Mouse (Mus musculus) hindbrain, embryonic 11.5 days (tissue): ENCODE measurements around the gene Vcp. TPM values are rescaled to one million over a fixed set of nuclear protein-coding genes. Genes with fewer than 3 reads are reported as not detected.
"Not testable (repeated sequence)": the region's sequence is repeated elsewhere in the genome, so short reads cannot be mapped to it uniquely, and the experiment has no call there.

Experiments used
- ATAC-seq: fragments of 200-750 bp; cut with Nextera tagmentation; 2 replicates; pipeline ENCODE4 v1.8.0; 2017; ENCODE audit warnings: mild to moderate bottlenecking, moderate TSS enrichment, moderate library complexity; ENCODE audit not compliant: low FRiP score
- DNase-seq: peaks from one replicate; pipeline ENCODE4 v3.0.0-alpha.2; 2015; ENCODE audit warnings: low spot score
- H3K27ac ChIP-seq: fragments of 300-500 bp; sonication (generic); 2 replicates; pipeline ENCODE4 v1.5.1; 2014; ENCODE audit warnings: mild to moderate bottlenecking, low read depth, low read length
- H3K27me3 ChIP-seq: fragments of 300-500 bp; sonication (generic); 2 replicates; pipeline ENCODE4 v1.6.1; 2014; ENCODE audit warnings: mild to moderate bottlenecking, low read length, moderate library complexity, mixed read lengths; ENCODE audit not compliant: control insufficient read depth, insufficient read depth
- H3K36me3 ChIP-seq: fragments of 300-500 bp; sonication (generic); 2 replicates; pipeline ENCODE4 v1.6.1; 2014; ENCODE audit warnings: mild to moderate bottlenecking, low read length, moderate library complexity, mixed read lengths; ENCODE audit not compliant: control insufficient read depth, insufficient read depth
- H3K4me1 ChIP-seq: fragments of 300-500 bp; sonication (generic); replicated peaks from 2 replicates; pipeline ENCODE4 v1.6.1; 2014; ENCODE audit warnings: low read length, mixed read lengths; ENCODE audit not compliant: control insufficient read depth, insufficient read depth
- H3K4me2 ChIP-seq: fragments of 300-500 bp; sonication (generic); replicated peaks from 2 replicates; pipeline ENCODE4 v1.6.1; 2014; ENCODE audit warnings: mild to moderate bottlenecking, low read depth, low read length
- H3K4me3 ChIP-seq: fragments of 300-500 bp; sonication (generic); 2 replicates; pipeline ENCODE4 v1.5.1; 2014; ENCODE audit warnings: low read depth, low read length
- H3K9ac ChIP-seq: fragments of 300-500 bp; sonication (generic); 2 replicates; pipeline ENCODE4 v1.6.1; 2014; ENCODE audit warnings: low read depth, low read length
- H3K9me3 ChIP-seq: fragments of 300-500 bp; sonication (generic); 2 replicates; pipeline ENCODE4 v1.6.1; 2016; ENCODE audit warnings: low read length; ENCODE audit not compliant: control insufficient read depth
- WGBS: fragments of 180-500 bp; shearing (Covaris S2); extraction: QIAGEN DNeasy Blood & Tissue Kit; methylation state at CpG from one replicate; pipeline ENCODE4 v1.1.7; 2014; 5-methylcytosine and 5-hydroxymethylcytosine counted together
- polyA plus RNA-seq: library from polyadenylated mRNA; unstranded; fragments of >200 nt; fragmentation: Nextera tagmentation; extraction: Ambion mirVana; gene quantifications from 2 replicates; pipeline ENCODE4 v1.2.1, GENCODE M21; 2014

The Vcp gene
- polyA plus RNA-seq, 1 experiment from 2014 or later: 613 TPM

DNA sequence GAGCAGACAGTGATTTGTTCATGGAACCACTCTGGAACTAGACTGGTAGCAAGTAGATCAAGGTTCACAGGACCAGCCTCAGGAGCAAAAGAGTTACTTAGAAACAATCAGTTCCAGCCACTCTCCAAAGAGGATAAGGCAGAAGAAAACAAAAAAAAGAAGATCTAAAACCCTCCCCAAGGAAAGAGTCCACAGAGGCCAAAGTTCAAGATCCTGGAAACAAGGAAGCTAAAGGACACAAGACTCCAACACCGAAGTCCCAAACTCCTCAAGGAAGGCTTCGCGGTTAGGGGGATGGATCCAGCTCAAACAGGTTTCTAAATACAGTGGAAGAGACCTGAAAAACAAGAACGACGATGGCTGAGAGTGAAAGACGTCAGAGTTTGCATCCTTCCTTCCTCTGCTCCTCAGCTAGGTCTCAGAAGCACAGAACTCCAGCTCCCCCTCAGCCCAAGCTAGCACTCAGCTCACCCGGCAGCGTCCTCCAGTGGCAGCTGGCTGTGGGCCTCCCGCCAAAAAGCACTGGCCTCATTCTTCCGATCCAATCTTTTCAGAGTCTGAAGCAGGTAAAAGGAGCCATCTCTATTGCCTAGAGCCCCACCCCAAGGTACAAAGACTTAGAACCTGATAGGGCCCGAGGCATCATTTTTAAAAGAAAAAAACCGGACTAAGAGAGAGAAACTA, 2.6 kb upstream of the Vcp start:
- no peak for DNase-seq
- no peak for ATAC-seq
- H3K4me3 ChIP-seq: no peak overlapping the region
- WGBS: 84% methylated on average over 12 of the region's 12 CpGs
- H3K4me2 ChIP-seq: no peak overlapping the region
- no peak overlapping the region for H3K9ac ChIP-seq
- H3K27ac ChIP-seq: no peak overlapping the region
- no peaks in the 10 kb centered on the region for H3K36me3 ChIP-seq
- H3K9me3 ChIP-seq: no peaks in the 10 kb centered on the region
- no peaks in the 10 kb centered on the region for H3K27me3 ChIP-seq
- 0 out of 2 replicates have a peak, but pooled peaks cover 2% of the 10 kb centered on the region for H3K4me1 ChIP-seq

DNA sequence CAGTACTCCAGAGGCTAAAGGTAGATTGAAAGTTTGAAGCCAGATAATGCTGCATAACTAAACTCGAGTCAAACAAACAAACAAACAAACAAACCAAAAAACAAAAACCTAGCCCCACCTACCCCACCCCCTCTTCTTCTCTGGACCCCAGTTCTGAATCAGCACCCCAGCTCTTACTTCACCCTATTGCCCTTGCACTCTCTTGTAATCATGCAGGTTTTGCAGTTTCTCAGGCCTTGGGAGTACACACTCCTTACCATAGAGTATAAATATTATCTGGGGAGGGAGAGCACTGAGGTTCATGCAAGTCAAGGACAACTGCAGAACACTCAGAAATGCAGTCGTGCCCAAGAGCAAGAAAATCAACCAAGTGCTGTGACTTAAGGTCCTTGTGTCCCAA, 965 bp upstream of the Vcp start:
- WGBS: 91% methylated on average over 2 of the region's 2 CpGs
- no peak overlapping the region for H3K9ac ChIP-seq
- DNase-seq (no peak), ATAC-seq (no peak)
- H3K4me1 ChIP-seq: 0 out of 2 replicates have a peak, but pooled peaks cover 2% of the 10 kb centered on the region
- no peak overlapping the region for H3K4me3 ChIP-seq
- H3K27ac ChIP-seq: peak overlapping the region; percentile 5; the same call in 1 of the 2 replicates
- no peaks in the 10 kb centered on the region for H3K9me3 ChIP-seq
- no peak overlapping the region for H3K4me2 ChIP-seq
- H3K27me3 ChIP-seq: no peaks in the 10 kb centered on the region
- H3K36me3 ChIP-seq: no peaks in the 10 kb centered on the region

DNA sequence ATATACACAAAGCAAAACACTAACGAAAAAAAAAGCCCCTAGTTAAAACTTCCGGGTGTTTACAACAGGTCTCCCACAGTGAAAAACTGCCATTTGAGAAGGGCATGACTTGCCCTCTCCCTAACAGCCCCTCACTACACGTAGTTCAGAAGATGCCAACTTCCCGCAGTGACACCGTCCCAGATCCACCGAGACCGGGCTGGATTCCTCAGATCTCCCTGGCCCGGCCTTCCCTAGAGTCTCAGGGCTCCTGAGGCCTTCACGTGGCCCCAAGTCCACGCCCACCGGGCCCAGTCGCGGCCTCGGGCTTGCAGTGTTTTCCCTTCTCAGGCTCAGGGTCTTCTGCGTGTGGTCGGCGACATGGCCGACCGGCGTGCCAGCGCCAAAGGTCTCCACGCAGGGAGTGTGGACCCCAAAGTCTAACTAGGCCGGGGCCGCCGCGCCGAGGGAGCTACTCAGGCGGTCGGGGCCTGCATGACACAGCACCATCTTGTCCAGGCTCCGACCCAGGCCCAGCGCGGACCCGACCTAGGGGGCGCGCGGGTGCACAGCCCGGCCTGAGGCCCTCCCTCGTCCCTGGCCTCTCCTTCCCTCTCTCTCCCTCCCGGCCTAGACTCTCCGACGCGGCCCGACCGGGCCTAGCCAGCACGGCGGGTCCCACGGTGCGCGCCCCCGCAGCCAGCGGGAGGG, 711 bp downstream of the Vcp start:
- Histone ChIP-seq H3K4me2 (peak overlapping the region; percentile 75), H3K4me3 (peak overlapping the region; percentile 71), H3K27ac (peak overlapping the region; percentile 97), H3K4me1 (0 out of 2 replicates have a peak, but pooled peaks cover 2% of the 10 kb centered on the region), H3K9ac (peak overlapping the region; percentile 86), H3K27me3 (no peaks in the 10 kb centered on the region), H3K9me3 (no peaks in the 10 kb centered on the region), H3K36me3 (no peaks in the 10 kb centered on the region)
- peak; percentile 87 for ATAC-seq
- WGBS: under 1% methylated on average over 43 of the region's 51 CpGs
- DNase-seq: peak; percentile 84

DNA sequence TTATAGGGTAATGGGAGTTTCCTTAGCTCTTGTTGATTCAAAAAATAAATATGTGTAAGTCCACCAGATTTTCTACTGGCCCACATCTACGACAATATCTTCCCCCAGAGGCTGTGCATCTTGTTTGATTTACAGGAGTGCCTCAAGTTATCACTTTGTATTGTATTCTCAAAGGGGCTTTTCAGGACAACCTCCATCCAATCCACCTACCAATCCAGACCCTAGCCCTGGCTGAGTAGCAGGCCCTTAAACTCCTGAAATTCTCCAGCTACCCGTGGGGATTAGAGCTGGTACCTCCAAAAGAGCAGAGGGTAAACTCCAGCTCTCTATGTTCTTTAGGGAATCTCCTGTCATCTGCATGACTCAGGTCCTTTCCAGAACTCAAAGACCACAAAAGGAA, 2.3 kb downstream of the Vcp start:
- ATAC-seq (no peak), DNase-seq (no peak)
- Histone ChIP-seq H3K4me3 (peak overlapping the region; percentile 71; the same call in 1 of the 2 replicates), H3K4me2 (peak overlapping the region; percentile 19; the same call in 1 of the 2 replicates), H3K4me1 (0 out of 2 replicates have a peak, but pooled peaks cover 2% of the 10 kb centered on the region), H3K27me3 (no peaks in the 10 kb centered on the region), H3K9ac (no peak overlapping the region), H3K27ac (no peak overlapping the region), H3K9me3 (no peaks in the 10 kb centered on the region), H3K36me3 (peaks cover 3% of the 10 kb centered on the region; the same call in 1 of the 2 replicates)
- 74% methylated on average over 2 of the region's 2 CpGs for WGBS

DNA sequence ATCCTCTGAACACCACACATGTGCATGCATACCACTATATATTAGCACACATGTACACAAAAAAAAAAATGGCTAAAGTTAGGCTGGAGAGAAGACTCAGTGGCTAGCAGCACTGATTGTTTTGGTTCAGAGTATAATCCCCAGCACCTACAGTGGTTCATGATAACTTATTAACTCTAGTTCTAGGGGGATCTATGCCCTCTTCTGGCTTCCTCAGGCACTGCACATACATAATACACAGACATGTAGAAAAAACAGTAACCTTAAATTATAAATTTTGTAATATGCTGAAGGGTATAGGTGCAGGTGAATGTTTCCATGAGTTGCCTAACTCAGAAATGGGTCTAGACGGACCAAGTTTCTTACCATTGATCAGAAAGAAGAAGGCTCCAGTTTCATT, 12.0 kb downstream of the Vcp start:
- Histone ChIP-seq H3K36me3 (peaks cover 13% of the 10 kb centered on the region), H3K27me3 (no peaks in the 10 kb centered on the region), H3K27ac (no peak overlapping the region), H3K4me1 (no peaks in the 10 kb centered on the region), H3K4me3 (no peak overlapping the region), H3K4me2 (no peak overlapping the region), H3K9me3 (no peaks in the 10 kb centered on the region), H3K9ac (no peak overlapping the region)
- 79% methylated on average over 1 of the region's 1 CpGs for WGBS
- no peak for ATAC-seq
- DNase-seq: no peak

DNA sequence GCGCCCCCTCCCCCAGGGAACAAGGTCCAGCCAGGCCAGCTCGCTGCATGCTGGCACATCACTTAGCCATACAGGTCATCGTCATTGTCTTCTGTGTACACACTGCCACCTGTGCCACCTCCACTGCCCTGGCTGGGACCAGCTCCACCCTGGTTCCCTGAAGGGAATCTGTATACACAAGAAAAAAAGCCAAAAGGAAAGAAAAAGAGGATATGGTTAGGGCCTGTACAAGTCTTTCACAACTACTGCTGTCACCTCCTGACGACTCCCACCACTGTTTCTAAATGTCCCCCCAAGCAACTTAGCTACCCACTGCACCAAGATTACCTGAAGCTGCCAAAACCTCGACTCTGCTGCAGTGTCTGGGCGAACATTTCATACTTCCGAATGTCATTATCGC, 19.8 kb downstream of the Vcp start:
- 95% methylated on average over 7 of the region's 8 CpGs for WGBS
- DNase-seq, ATAC-seq, H3K4me2 ChIP-seq, H3K27me3 ChIP-seq, H3K9ac ChIP-seq, H3K27ac ChIP-seq, H3K9me3 ChIP-seq, H3K4me1 ChIP-seq, H3K4me3 ChIP-seq: not testable (repeated sequence)
- H3K36me3 ChIP-seq: peaks cover 14% of the 10 kb centered on the region; the same call in 1 of the 2 replicates

DNA sequence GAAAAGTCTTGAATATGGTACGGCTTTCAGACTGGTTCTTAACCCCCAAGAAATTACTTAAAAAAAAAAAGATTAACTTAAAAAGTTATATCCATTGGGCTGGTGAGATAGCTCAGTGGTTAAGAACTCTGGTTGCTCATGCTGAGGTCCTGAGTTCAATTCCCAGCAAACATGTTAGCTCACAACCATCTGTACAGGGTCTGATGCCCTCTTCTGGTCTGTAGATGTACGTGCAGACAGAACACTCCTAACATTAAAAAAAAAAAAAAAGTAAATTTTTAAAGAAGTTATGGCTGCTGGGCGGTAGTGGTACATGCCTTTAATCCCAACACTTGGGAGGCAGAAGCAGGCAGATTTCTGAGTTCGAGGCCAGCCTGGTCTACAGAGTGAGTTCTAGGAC, 22.2 kb downstream of the Vcp start:
- no peak for DNase-seq
- H3K36me3 ChIP-seq: 0 out of 2 replicates have a peak, but pooled peaks cover 12% of the 10 kb centered on the region
- ATAC-seq: no peak
- no peaks in the 10 kb centered on the region for H3K4me1 ChIP-seq
- H3K9me3 ChIP-seq: no peaks in the 10 kb centered on the region
- no peak overlapping the region for H3K27ac ChIP-seq
- no peak overlapping the region for H3K9ac ChIP-seq
- no peak overlapping the region for H3K4me2 ChIP-seq
- H3K4me3 ChIP-seq: no peak overlapping the region
- no peaks in the 10 kb centered on the region for H3K27me3 ChIP-seq
- 91% methylated on average over 4 of the region's 4 CpGs for WGBS

DNA sequence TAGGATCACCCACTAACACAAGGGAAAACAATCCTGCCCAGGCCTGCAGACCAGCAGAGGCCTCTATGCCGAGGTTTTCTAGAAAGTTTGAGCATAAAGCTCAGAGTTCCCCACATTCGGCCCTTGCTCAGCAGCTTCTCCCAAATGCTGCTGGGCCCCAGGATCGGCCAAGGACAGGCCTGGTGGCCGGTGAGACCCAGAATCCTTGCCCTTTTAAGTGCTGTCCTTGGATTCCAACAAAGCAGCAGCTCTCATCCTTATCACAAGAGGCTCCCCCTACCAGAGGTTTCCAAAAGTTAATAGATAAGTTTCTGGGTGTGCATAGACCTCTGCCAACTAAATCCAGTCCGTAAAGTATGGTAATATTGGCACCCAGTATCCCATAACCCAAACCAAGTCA, 26.4 kb downstream of the Vcp start:
- no peak overlapping the region for H3K9ac ChIP-seq
- H3K4me3 ChIP-seq: no peak overlapping the region
- H3K4me1 ChIP-seq: no peaks in the 10 kb centered on the region
- no peak for ATAC-seq
- H3K27me3 ChIP-seq: no peaks in the 10 kb centered on the region
- H3K4me2 ChIP-seq: no peak overlapping the region
- H3K9me3 ChIP-seq: no peaks in the 10 kb centered on the region
- H3K27ac ChIP-seq: no peak overlapping the region
- 86% methylated on average over 5 of the region's 5 CpGs for WGBS
- DNase-seq: no peak
- H3K36me3 ChIP-seq: no peaks in the 10 kb centered on the region

DNA sequence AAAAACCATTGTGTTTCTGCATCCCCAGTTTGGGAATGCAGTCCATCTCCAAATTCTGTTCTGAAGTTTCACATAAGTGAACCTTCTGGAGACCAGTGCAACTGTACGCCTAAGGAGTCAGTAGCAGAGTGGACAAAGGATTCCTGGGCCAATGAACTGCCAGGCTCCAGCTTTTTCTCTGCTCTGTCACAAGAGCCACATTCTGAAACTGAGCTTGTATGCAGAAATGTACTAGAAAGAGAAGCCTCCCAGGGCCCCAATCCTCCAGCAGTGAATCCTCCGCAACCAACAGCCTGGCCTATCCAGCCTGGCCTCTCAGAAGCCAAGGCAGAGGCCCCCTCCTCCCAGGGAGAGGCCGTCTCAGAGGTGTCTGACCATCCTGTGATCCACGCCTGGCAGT, 27.4 kb downstream of the Vcp start:
- no peaks in the 10 kb centered on the region for H3K36me3 ChIP-seq

More for the DNA sequence above, 27.4 kb downstream of the Vcp start:
- Histone ChIP-seq H3K27ac (no peak overlapping the region), H3K4me1 (no peaks in the 10 kb centered on the region), H3K27me3 (no peaks in the 10 kb centered on the region), H3K9me3 (no peaks in the 10 kb centered on the region), H3K9ac (no peak overlapping the region), H3K4me2 (no peak overlapping the region), H3K4me3 (no peak overlapping the region)
- ATAC-seq (no peak), DNase-seq (no peak)
- 81% methylated on average over 4 of the region's 4 CpGs for WGBS
